Mouse (Mus musculus) hindbrain, embryonic 12.5 days (tissue): ENCODE data around the gene Olfr963. TPM values are rescaled to one million over a fixed set of nuclear protein-coding genes. Genes with fewer than 3 reads are reported as not detected.
"Not testable (repeated sequence)": the region's sequence is repeated elsewhere in the genome, so short reads cannot be mapped to it uniquely, and the experiment has no call there.

ENCODE experiments used
- ATAC-seq: fragments of 200-750 bp; cut with Nextera tagmentation; 2 replicates; pipeline ENCODE4 v1.8.0; 2017; ENCODE audit warnings: moderate TSS enrichment; ENCODE audit not compliant: low FRiP score
- H3K27ac ChIP-seq: fragments of 300-500 bp; sonication (generic); 2 replicates; pipeline ENCODE4 v1.5.1; 2016; ENCODE audit warnings: mild to moderate bottlenecking
- H3K27me3 ChIP-seq: fragments of 300-500 bp; sonication (generic); 2 replicates; pipeline ENCODE4 v1.6.1; 2016; ENCODE audit warnings: mild to moderate bottlenecking
- H3K36me3 ChIP-seq: fragments of 300-500 bp; sonication (generic); 2 replicates; pipeline ENCODE4 v1.6.1; 2016; ENCODE audit warnings: mild to moderate bottlenecking
- H3K4me1 ChIP-seq: fragments of 300-500 bp; sonication (generic); 2 replicates; pipeline ENCODE4 v1.6.1; 2016
- H3K4me2 ChIP-seq: fragments of 300-500 bp; sonication (generic); replicated peaks from 2 replicates; pipeline ENCODE4 v1.6.1; 2016; ENCODE audit warnings: mild to moderate bottlenecking
- H3K4me3 ChIP-seq: fragments of 300-500 bp; sonication (generic); 2 replicates; pipeline ENCODE4 v1.5.1; 2016; ENCODE audit warnings: mild to moderate bottlenecking
- H3K9ac ChIP-seq: fragments of 300-500 bp; sonication (generic); 2 replicates; pipeline ENCODE4 v1.6.1; 2016; ENCODE audit warnings: mild to moderate bottlenecking, moderate library complexity
- H3K9me3 ChIP-seq: fragments of 300-500 bp; sonication (generic); replicated peaks from 2 replicates; pipeline ENCODE4 v1.6.1; 2016; ENCODE audit warnings: mild to moderate bottlenecking
- WGBS: fragments of 180-500 bp; shearing (Covaris S2); methylation state at CpG from one replicate; pipeline ENCODE4 v1.1.7; 2016; 5-methylcytosine and 5-hydroxymethylcytosine counted together
- polyA plus RNA-seq: library from polyadenylated mRNA; unstranded; fragments of >200 nt; fragmentation: Nextera tagmentation; extraction: Ambion mirVana; gene quantifications from 2 replicates; pipeline ENCODE4 v1.2.1, GENCODE M21; 2016

The Olfr963 gene
- polyA plus RNA-seq, 1 experiment from 2014 or later: not detected

DNA sequence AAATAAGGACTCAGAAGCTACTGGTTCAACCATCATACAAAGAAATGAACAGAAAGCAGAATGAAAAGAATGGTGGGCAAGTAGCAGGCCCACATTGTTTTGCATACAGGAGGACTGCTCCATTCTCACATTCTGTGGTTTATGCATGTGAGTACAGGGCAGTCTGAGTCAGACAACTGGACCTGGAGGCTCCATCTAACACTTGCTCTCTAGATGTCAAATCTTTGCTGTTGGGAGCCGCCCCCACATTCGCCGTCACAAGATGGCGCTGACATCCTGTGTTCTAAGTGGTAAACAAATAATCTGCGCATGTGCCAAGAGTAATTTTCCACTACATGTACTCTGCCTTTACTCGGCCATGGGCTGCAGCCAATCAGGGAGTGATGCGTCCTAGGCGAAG is 34.1 kb downstream of the Olfr963 start:
- not testable (repeated sequence) for H3K4me2 ChIP-seq, ATAC-seq, H3K9ac ChIP-seq, H3K27ac ChIP-seq, H3K9me3 ChIP-seq, H3K4me1 ChIP-seq, H3K36me3 ChIP-seq, H3K4me3 ChIP-seq, H3K27me3 ChIP-seq
- 82% methylated on average over 8 of the region's 8 CpGs for WGBS

DNA sequence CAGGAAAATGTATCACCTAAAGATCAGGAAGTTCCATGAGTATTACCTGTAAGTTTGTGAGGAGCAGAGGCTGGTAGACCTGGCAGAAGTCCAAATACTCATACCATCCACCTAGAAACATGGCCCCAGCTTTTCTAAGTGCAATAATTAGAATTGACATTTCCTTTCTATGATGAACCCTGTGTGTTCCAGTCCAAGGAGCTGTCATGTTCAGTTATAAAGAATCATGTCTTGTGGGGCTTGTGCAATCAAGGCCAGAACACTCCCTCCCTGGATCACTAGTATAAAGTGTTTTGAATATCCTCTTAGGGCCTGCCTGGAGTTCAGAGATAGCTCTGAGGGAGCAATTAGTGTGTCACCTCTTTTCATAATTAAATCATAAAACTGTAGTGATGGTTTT is 40.0 kb downstream of the Olfr963 start, which contains the start of gene Olfr149:
TSS of gene Olfr149 (minus strand) at position 101 of the 400 bp plus-strand sequence.
- Histone ChIP-seq H3K36me3 (no peaks in the 10 kb centered on the region), H3K4me3 (no peak within 1 kb of the TSS), H3K27me3 (no peaks in the 10 kb centered on the region), H3K4me2 (no peak within 1 kb of the TSS), H3K9ac (no peak within 1 kb of the TSS), H3K27ac (no peak within 1 kb of the TSS), H3K4me1 (no peaks in the 10 kb centered on the region), H3K9me3 (no peaks in the 10 kb centered on the region)
- no peak for ATAC-seq

- Histone ChIP-seq H3K27ac (no peak overlapping the region), H3K4me3 (no peak overlapping the region), H3K4me2 (no peak overlapping the region), H3K4me1 (no peaks in the 10 kb centered on the region), H3K36me3 (no peaks in the 10 kb centered on the region), H3K9ac (no peak overlapping the region), H3K9me3 (no peaks in the 10 kb centered on the region), H3K27me3 (no peaks in the 10 kb centered on the region)
- WGBS: 72% methylated on average over 3 of the region's 3 CpGs
- no peak for ATAC-seq
These were observed 42.0 kb downstream of the Olfr963 start for GRCm38 (mm10) chr9:39708958-39709357.

- Histone ChIP-seq H3K4me2 (no peak within 1 kb of the TSS), H3K4me3 (no peak within 1 kb of the TSS), H3K4me1 (no peaks in the 10 kb centered on the region), H3K36me3 (no peaks in the 10 kb centered on the region), H3K27me3 (no peaks in the 10 kb centered on the region), H3K9ac (no peak within 1 kb of the TSS), H3K27ac (no peak within 1 kb of the TSS), H3K9me3 (no peaks in the 10 kb centered on the region)
- no peak for ATAC-seq
These were observed 44.0 kb downstream of the Olfr963 start, which contains the start of gene Olfr965 for GRCm38 (mm10) chr9:39711053-39711452. Olfr965 (plus strand) TSS chr9:39711353.

Other genes with a start within 250 kb of the Olfr963 start
- gene Olfr952, start 240.1 kb upstream of the Olfr963 start, polyA plus RNA-seq: not detected in 2 replicates
- not detected in 2 replicates for gene Olfr954, start 210.5 kb upstream of the Olfr963 start, polyA plus RNA-seq
- gene Olfr955, start 195.3 kb upstream of the Olfr963 start, polyA plus RNA-seq: not detected in 2 replicates
- gene Olfr44, start 173.2 kb upstream of the Olfr963 start, polyA plus RNA-seq: not detected in 2 replicates
- gene Olfr957, start 151.4 kb upstream of the Olfr963 start, polyA plus RNA-seq: not detected in 2 replicates
- gene Olfr958, start 113.2 kb upstream of the Olfr963 start, polyA plus RNA-seq: not detected in 2 replicates
- gene Olfr959, start 91.6 kb upstream of the Olfr963 start, polyA plus RNA-seq: not detected in 2 replicates
- gene AW551984, start 62.8 kb upstream of the Olfr963 start, polyA plus RNA-seq: 30.6 and 34.7 TPM in 2 replicates
- gene Olfr148, start 56.5 kb upstream of the Olfr963 start, polyA plus RNA-seq: not detected in 2 replicates
- not detected in 2 replicates for gene Olfr960, start 45.8 kb upstream of the Olfr963 start, polyA plus RNA-seq
- not detected in 2 replicates for gene Olfr961, start 22.1 kb upstream of the Olfr963 start, polyA plus RNA-seq
- not detected in 2 replicates for gene Olfr149, start 39.9 kb downstream of the Olfr963 start, polyA plus RNA-seq
- gene Olfr965, start 44.1 kb downstream of the Olfr963 start, polyA plus RNA-seq: not detected in 2 replicates
- gene Olfr150, start 63.8 kb downstream of the Olfr963 start, polyA plus RNA-seq: not detected in 2 replicates
- gene Olfr967, start 79.0 kb downstream of the Olfr963 start, polyA plus RNA-seq: not detected in 2 replicates
- not detected in 2 replicates for gene Olfr968, start 116.0 kb downstream of the Olfr963 start, polyA plus RNA-seq
- not detected in 2 replicates for gene Olfr969, start 123.7 kb downstream of the Olfr963 start, polyA plus RNA-seq
- gene Olfr970, start 141.7 kb downstream of the Olfr963 start, polyA plus RNA-seq: not detected in 2 replicates
- not detected in 2 replicates for gene Olfr971, start 169.7 kb downstream of the Olfr963 start, polyA plus RNA-seq
- not detected in 2 replicates for gene Olfr972, start 199.2 kb downstream of the Olfr963 start, polyA plus RNA-seq
- not detected in 2 replicates for gene Olfr229, start 240.1 kb downstream of the Olfr963 start, polyA plus RNA-seq